Mouse (Mus musculus) embryonic facial prominence, embryonic 11.5 days (tissue): ENCODE measurements around the gene Evx2. TPM values are rescaled to one million over a fixed set of nuclear protein-coding genes. Genes with fewer than 3 reads are reported as not detected.

Source experiments
- ATAC-seq: fragments of 200-750 bp; cut with Nextera tagmentation; replicated peaks from 2 replicates; pipeline ENCODE4 v1.8.0; 2017; ENCODE audit warnings: low read depth; ENCODE audit not compliant: insufficient number of reproducible peaks, low FRiP score, low TSS enrichment
- DNase-seq: peaks from one replicate; pipeline ENCODE4 v3.0.0-alpha.2; 2015; ENCODE audit warnings: low spot score
- H3K27ac ChIP-seq: fragments of 300-500 bp; sonication (generic); replicated peaks from 2 replicates; pipeline ENCODE4 v1.5.1; 2014; ENCODE audit warnings: mild to moderate bottlenecking, low read depth, low read length, control low read depth
- H3K27me3 ChIP-seq: fragments of 300-500 bp; sonication (generic); 2 replicates; pipeline ENCODE4 v1.6.1; 2014; ENCODE audit warnings: mild to moderate bottlenecking, low read length, moderate library complexity, mixed read lengths; ENCODE audit not compliant: control insufficient read depth, insufficient read depth
- H3K36me3 ChIP-seq: fragments of 300-500 bp; sonication (generic); replicated peaks from 2 replicates; pipeline ENCODE4 v1.6.1; 2014; ENCODE audit warnings: low read depth, mild to moderate bottlenecking, low read length, moderate library complexity, mixed read lengths; ENCODE audit not compliant: control insufficient read depth, insufficient read depth
- H3K4me1 ChIP-seq: fragments of 300-500 bp; sonication (generic); 2 replicates; pipeline ENCODE4 v1.6.1; 2014; ENCODE audit warnings: low read length, mixed read lengths; ENCODE audit not compliant: control insufficient read depth, insufficient read depth
- H3K4me2 ChIP-seq: fragments of 300-500 bp; sonication (generic); 2 replicates; pipeline ENCODE4 v1.6.1; 2014; ENCODE audit warnings: low read depth, mild to moderate bottlenecking, control low read depth, low read length, moderate library complexity
- H3K4me3 ChIP-seq: fragments of 300-500 bp; sonication (generic); 2 replicates; pipeline ENCODE4 v1.5.1; 2014; ENCODE audit warnings: low read depth, low read length, control low read depth
- H3K9ac ChIP-seq: fragments of 300-500 bp; sonication (generic); replicated peaks from 2 replicates; pipeline ENCODE4 v1.6.1; 2014; ENCODE audit warnings: mild to moderate bottlenecking, control low read depth, low read length
- H3K9me3 ChIP-seq: fragments of 300-500 bp; sonication (generic); replicated peaks from 2 replicates; pipeline ENCODE4 v1.6.1; 2016; ENCODE audit warnings: mild to moderate bottlenecking, low read length, inconsistent platforms, mixed read lengths; ENCODE audit not compliant: control insufficient read depth
- WGBS: fragments of 180-500 bp; shearing (Covaris S2); extraction: QIAGEN DNeasy Blood & Tissue Kit; methylation state at CpG from one replicate; pipeline ENCODE4 v1.1.7; 2014; 5-methylcytosine and 5-hydroxymethylcytosine counted together
- polyA plus RNA-seq: library from polyadenylated mRNA; unstranded; fragments of >200 nt; fragmentation: Nextera tagmentation; extraction: Ambion mirVana; gene quantifications from 2 replicates; pipeline ENCODE4 v1.2.1, GENCODE M21; 2014

The Evx2 gene
- polyA plus RNA-seq, 1 experiment from 2014 or later, result 0.10 TPM

- Histone ChIP-seq H3K4me2 (no peak overlapping the region), H3K27ac (no peak overlapping the region), H3K4me1 (no peaks in the 10 kb centered on the region), H3K36me3 (no peaks in the 10 kb centered on the region), H3K4me3 (no peak overlapping the region), H3K27me3 (peaks cover 84% of the 10 kb centered on the region), H3K9me3 (no peaks in the 10 kb centered on the region), H3K9ac (no peak overlapping the region)
- DNase-seq (no peak), ATAC-seq (no peak)
- WGBS, result 2% methylated on average over 20 of the region's 20 CpGs
Measured at GRCm38 (mm10) chr2:74692808-74693431, 33.6 kb upstream of the Evx2 start.

- no peak overlapping the region for H3K4me2 ChIP-seq
- no peak overlapping the region for H3K4me3 ChIP-seq
- peaks cover 84% of the 10 kb centered on the region for H3K27me3 ChIP-seq
- DNase-seq (no peak), ATAC-seq (no peak)
- WGBS, result 3% methylated on average over 35 of the region's 35 CpGs
- no peaks in the 10 kb centered on the region for H3K9me3 ChIP-seq
- no peaks in the 10 kb centered on the region for H3K36me3 ChIP-seq
- H3K9ac ChIP-seq, result no peak overlapping the region
- H3K4me1 ChIP-seq, result no peaks in the 10 kb centered on the region
- no peak overlapping the region for H3K27ac ChIP-seq
Measured at GRCm38 (mm10) chr2:74691995-74692807, 32.8 kb upstream of the Evx2 start.

- H3K9ac ChIP-seq, result no peak within 1 kb of the TSS
Measured at GRCm38 (mm10) chr2:74691022-74691951, 31.9 kb upstream of the Evx2 start, which contains the start of gene Hoxd10. TSS of gene Hoxd10 (plus strand) at chr2:74691924.

GRCm38 (mm10) chr2:74690338-74690716 lies 31.0 kb upstream of the Evx2 start:
- no peak overlapping the region for H3K9ac ChIP-seq
- H3K9me3 ChIP-seq, result no peaks in the 10 kb centered on the region
- no peaks in the 10 kb centered on the region for H3K36me3 ChIP-seq
- WGBS, result 5% methylated on average over 8 of the region's 8 CpGs
- no peak overlapping the region for H3K4me2 ChIP-seq
- ATAC-seq (no peak), DNase-seq (no peak)
- H3K4me1 ChIP-seq, result no peaks in the 10 kb centered on the region
- H3K4me3 ChIP-seq, result no peak overlapping the region
- no peak overlapping the region for H3K27ac ChIP-seq
- peaks cover 81% of the 10 kb centered on the region for H3K27me3 ChIP-seq

More at GRCm38 (mm10) chr2:74691022-74691951, 31.9 kb upstream of the Evx2 start, which contains the start of gene Hoxd10:
- no peak within 1 kb of the TSS for H3K4me2 ChIP-seq
- WGBS, result under 1% methylated on average over 56 of the region's 56 CpGs
- H3K27me3 ChIP-seq, result peaks cover 85% of the 10 kb centered on the region
- H3K27ac ChIP-seq, result no peak within 1 kb of the TSS
- no peak within 1 kb of the TSS for H3K4me3 ChIP-seq
- no peaks in the 10 kb centered on the region for H3K9me3 ChIP-seq
- H3K36me3 ChIP-seq, result no peaks in the 10 kb centered on the region
- ATAC-seq (0 out of 2 replicates have a peak, but pooled peaks have one; percentile 52), DNase-seq (peak; percentile 82)
- H3K4me1 ChIP-seq, result no peaks in the 10 kb centered on the region

GRCm38 (mm10) chr2:74689574-74690337 lies 30.4 kb upstream of the Evx2 start:
- Histone ChIP-seq H3K4me3 (no peak overlapping the region), H3K4me1 (no peaks in the 10 kb centered on the region), H3K9me3 (no peaks in the 10 kb centered on the region), H3K9ac (no peak overlapping the region), H3K27me3 (peaks cover 80% of the 10 kb centered on the region), H3K27ac (no peak overlapping the region), H3K36me3 (no peaks in the 10 kb centered on the region), H3K4me2 (no peak overlapping the region)
- WGBS, result under 1% methylated on average over 24 of the region's 24 CpGs
- ATAC-seq (no peak), DNase-seq (no peak)

- no peak overlapping the region for H3K9ac ChIP-seq
- no peaks in the 10 kb centered on the region for H3K9me3 ChIP-seq
- H3K36me3 ChIP-seq, result no peaks in the 10 kb centered on the region
- ATAC-seq, result no peak
- no peak overlapping the region for H3K4me2 ChIP-seq
- no peak for DNase-seq
- H3K27ac ChIP-seq, result no peak overlapping the region
- H3K4me3 ChIP-seq, result no peak overlapping the region
- no peaks in the 10 kb centered on the region for H3K4me1 ChIP-seq
- 3% methylated on average over 12 of the region's 12 CpGs for WGBS
- peaks cover 84% of the 10 kb centered on the region for H3K27me3 ChIP-seq
Measured at GRCm38 (mm10) chr2:74688795-74689573, 29.6 kb upstream of the Evx2 start.
